Mouse (Mus musculus): Measurements from ENCODE around the gene Tcp11l2.

- TF ChIP-seq POLR2A (IDR thresholded peaks at IDR 0.05; ENCODE audit: borderline replicate concordance, insufficient read depth, low read length) = no peak
- no peak for TF ChIP-seq CTCF (IDR thresholded peaks at IDR 0.05; ENCODE audit: borderline replicate concordance, insufficient read depth, low read depth, low read length)
These were observed 82.9 kb downstream of the Tcp11l2 start for GRCm38 (mm10) chr10:84659281-84659680.
